Mouse (Mus musculus): Measurements from ENCODE around the gene Sema3c.

The Sema3c gene

DNA sequence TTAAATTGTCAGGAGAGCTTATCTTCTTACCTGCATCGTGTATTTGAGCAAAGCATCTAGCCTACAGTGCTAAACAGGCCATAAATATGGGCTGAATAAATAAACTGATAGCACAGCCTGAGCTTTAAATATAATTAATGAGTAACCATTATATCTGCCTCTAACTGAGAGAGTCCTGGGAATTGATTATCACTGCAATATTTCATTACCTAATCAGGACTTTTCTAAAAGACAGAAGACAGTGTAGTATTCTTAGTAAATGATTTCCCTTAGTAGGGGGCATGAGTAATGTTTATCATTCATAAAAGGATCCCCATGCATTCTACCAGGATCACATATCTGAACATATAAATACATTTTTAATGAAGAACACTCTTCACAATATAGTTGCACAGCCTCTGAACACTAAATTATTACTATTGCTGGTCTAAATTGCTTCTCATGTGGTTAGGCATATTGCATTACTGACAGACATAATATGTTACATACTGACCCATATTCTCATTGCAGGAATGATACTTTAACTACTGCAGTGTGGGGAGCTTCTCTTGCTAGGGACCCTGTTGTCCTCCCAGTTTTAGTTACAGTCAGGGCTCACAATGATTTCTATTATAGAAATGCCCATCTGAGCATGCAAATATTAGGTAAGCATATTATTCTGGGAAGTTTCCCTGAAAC lies 74.9 kb downstream of the Sema3c start:
- no peak for DNase-seq

DNA sequence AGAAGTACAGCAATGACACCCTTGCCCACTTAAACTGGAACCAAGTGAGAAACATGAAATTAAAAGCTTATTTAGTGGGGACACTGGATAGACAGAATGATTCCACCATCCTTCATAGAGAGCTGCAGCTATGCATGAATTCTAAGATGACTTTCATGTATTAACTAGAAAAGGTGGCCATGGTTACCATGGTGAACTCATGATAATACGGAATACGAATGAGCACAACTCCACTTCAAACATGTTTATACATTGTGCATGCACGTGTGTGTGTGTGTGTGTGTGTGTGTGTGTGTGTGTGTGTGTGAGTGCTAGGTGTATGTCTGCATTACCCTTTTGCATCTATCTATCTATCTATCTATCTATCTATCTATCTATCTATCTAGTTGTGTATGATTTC lies 87.1 kb downstream of the Sema3c start:
- no peak for DNase-seq

DNA sequence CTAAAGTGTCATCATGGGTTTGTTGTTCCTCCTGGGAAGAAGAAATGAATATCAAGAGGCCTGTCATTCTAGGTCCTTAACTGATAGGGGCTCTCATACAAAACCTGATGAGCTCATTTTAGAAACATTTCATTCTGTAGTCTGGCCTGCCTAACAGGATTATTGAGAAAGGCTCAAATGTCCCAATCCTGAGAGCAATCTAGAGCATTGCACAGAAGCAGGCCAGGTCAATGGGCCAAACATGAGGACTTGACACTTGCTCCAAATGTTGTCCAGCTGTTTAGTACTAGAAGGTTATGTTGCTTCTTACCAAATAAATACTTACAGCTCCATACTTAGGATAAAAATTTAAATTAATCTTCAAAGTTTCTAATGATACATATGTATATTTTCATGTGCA lies 97.3 kb downstream of the Sema3c start:
- DNase-seq: no peak

DNA sequence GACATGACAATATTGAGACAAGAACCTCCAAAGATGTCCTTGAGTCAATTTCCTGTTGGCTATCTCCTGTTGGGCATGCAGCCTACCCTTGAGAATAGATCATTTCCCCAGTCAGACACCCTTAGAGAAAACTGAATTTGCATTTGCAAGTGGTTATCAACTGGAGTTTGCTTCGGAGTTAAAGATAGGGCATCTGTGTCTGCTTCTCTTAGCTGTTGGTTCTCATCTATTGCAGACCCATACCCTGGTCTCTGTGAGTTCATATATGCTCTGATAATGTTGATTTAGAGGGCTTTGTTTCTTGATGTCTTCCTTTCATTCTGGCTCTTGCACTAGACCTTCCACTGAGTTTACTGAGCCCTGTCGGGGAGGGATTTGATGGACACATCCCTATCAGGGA lies 106.8 kb downstream of the Sema3c start:
- DNase-seq: no peak

DNA sequence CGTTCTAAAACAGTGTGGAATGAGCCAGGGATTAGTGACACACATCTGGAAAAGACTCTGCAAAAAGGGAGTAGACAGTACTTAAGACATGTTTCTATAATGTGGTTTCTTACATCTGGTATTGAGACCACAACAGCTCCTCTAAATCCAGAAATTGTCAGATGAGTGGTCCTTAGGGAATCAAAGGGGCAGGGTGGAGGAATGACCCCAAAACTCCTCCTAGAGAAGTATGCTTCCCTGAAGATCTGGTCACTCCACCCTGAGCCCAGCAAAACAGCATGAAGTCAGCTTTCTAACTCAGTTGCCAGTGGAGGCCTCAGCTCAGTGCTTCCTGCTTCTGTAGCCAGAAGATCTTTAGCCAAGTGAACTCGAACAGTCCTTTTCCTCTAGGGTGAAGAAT lies 115.0 kb downstream of the Sema3c start:
- DNase-seq: peak; percentile 11

DNA sequence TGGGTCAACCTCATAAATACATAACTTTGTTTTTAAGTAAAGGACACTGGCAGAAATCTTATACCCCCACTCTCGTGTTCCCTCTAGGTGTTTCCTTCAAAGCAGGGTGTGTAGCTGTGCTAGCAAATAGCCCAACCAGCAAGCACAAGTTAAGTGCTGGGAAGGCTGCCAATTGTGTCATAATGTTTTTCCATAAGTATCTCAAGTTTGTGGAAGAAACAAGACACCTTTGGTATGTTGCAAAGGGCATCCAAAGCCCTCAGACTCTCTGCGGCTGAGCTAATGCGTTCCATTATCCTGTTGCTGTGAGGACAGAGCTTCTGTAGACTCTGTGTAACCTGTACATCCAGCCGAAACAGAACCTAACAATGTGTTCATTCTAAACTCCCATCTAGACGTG lies 115.5 kb downstream of the Sema3c start:
- DNase-seq: peak; percentile 33

DNA sequence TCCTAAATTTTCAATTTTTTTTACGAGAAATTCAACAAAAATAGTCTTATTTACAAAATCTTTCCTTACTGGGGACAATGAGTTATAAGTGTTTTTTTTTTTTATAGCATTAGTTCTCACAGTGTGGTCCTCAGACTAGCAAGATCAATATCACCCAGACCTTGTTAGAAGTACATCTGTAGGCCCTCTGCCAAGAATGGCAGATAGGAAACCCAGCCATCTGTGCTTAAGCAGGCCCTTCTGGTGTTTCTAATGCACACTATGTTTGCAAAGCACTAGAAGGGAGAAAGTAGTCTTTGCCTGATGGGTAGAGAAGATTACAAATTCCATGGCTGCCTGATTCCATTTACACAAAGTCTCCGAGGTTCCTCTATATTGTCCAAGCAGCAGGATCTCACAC lies 121.3 kb downstream of the Sema3c start:
- no peak for DNase-seq

DNA sequence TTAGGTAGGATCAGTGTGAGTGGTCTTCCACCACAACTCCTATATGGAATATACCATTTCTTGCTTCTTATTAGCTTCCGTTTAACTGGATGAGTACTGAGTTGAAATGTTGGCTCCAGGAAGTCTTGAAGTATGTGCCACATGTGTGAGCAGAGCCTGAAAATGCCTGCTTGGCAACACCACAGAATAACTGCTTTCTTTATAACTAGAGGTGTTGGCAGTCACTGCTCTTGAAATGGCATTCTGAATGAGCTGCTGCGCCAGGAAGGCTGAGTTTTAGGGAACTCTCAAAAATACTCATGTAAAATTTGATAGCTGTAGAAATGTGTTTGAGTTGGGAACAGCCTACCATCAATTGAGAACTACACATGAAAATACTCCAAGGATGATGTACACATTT lies 124.8 kb downstream of the Sema3c start:
- no peak for DNase-seq

DNA sequence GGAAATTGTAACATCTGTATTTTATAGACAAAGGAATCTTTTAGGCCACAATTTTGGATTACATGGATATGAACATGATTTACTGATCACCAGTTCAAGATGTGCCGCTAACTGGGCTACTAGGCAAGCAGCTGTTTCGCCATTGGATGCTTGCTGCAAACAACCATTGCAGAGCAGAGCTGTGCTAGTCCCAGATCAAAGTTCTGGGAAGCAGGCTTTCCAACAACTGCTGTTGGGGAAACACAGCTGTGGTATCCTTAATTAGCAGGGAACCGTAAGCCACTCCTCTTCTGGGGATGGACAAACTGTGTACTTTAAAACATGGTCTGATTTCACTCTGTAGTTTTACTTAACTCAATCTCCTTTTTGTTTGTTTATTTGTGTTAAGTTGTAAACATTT lies 130.1 kb downstream of the Sema3c start:
- no peak for DNase-seq

DNA sequence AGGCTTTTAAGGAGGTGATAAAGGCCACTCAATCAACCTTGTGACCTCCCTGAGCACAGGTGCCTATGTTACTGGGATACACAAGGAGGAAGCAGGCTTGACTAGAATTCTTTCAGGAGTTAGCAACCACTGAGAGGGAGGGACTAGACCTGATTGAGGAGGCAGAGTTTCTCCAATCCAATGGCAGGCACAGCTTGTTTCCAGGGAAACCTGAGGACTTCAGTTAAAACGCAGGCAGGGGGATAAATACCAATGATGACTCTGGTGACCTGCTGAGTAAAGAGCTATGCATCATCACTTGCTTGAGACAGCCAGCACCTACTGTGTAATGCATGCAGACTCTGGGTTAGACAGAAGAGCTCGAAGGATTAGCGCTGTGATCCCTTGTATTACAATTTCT lies 133.0 kb downstream of the Sema3c start:
- DNase-seq: no peak

DNA sequence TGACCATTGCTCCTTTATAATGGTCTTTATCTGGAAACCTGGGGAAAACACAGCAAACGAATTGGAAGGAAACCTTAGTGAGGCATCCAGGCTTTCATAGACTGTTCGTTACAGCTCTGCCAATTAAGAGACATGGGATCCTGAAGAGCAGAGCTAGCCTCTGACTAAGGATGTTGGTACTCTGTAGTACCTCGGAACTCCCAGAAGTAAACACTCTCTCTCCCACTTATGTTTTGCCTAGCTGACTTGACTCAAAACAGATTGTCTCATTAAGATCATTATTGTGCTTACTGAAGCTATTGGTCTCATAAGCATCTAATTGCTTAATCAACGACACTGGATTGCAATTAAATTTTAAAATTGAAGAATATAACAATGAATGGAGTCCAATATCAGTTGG lies 138.3 kb downstream of the Sema3c start:
- no peak for DNase-seq

DNA sequence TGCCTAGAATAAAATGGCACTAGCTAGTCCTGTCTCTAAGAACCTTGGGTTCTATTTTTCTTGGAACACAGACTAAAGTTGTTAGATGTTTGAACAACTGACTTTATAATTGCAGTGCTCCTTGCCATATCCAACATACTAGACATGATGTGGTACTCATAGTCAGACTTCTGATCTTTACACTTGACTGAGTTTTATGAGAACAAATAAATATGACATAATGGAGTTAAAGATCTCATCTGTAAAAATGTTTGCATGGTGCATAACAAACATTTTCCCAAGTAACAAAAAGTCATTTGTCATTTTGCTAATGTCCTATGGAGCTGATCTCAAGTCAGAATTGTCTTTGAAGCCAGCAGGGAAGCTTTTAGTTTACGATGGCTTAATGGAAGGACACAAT lies 141.1 kb downstream of the Sema3c start:
- no peak for DNase-seq

DNA sequence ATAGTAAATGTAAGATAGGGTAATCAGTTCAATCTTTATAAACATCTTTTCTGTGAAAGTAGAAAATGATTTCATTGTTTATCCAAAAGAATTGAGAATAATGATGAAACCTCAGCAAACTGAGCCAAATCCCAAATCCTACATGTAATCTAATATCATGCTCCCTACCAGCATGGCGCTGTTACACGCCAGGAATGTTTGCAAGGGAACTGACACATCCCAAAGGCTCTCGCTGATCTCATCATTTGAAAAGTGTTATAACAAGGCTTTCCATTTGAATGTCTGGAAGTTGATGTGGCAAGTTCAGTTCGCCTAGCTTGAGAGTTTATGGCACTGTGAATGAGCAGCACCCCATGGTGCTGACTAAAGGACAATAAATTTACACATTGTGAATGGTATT lies 145.9 kb downstream of the Sema3c start:
- no peak for DNase-seq

DNA sequence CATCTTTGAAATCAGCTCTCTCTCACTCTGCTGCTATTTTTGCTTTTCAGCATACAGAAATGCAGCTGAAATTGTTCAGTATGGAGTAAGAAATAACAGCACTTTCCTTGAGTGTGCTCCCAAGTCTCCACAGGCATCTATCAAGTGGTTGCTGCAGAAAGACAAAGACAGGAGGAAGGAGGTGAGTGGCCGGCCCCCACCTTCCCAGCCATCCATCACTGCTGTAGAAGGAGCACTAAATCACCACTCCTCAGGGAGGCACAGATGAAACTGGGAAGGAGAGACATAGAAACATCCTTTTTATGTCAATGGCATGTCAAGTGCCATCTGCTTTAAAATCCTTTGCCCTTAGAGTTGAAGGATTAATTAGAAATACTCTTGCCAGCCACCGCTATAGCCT lies 149.9 kb downstream of the Sema3c start:
- no peak for DNase-seq

DNA sequence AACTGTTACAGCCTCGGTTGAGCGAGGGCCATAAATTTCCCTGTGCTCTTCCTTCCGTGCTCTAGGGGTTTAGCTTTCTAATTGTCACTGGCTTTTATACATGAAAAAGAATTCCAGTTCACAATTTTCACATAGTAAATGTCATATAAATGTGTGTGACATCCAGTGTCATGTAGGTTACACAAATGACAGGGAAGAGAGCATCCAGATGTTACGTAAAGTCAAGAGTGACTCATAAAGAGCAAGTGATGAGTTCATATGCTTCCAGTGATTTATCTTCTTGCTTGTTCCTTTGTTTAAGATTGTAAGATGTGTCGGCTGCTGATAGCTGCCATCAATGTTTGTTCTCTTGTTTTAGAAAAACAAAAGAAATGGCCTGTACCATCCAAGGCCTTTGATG lies 154.0 kb downstream of the Sema3c start:
- DNase-seq: no peak

DNA sequence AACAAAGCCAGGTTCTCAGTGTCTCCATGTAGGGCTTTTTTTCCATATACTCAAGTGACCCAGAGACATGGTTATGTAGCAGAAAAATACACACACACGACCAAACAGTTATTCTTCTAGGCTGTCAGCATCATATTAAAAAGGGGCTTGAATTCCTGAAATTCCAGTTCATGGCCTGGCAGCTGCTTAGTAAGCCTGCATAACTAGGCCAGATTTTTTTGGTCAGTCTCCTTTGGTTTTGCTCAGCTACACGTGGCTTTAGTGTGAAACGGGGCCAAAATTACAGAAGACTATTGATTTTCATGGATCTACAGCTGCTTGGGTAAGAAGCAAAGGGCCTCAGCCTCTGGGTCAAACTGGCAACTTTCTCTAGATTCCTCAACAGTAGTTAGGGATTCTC lies 165.7 kb downstream of the Sema3c start:
- no peak for DNase-seq

DNA sequence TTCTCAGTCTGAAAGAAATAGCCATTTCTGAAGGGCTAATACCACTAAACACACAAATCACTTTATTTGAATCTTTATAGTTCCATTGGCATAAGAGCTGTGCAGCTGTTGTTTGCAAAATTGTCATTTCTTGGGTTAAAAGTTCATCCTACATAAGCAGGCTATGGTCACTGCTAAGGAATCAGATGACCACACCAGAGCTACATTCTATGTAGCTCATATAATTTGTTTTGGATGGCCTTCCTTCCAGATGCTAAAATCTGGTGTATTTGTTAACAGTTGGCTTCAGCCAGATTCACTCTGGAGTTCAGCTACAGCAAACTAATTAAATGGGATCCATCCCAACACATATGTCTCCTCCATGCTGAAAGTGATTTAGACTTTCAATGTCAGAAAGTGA lies 172.4 kb downstream of the Sema3c start:
- DNase-seq: no peak

DNA sequence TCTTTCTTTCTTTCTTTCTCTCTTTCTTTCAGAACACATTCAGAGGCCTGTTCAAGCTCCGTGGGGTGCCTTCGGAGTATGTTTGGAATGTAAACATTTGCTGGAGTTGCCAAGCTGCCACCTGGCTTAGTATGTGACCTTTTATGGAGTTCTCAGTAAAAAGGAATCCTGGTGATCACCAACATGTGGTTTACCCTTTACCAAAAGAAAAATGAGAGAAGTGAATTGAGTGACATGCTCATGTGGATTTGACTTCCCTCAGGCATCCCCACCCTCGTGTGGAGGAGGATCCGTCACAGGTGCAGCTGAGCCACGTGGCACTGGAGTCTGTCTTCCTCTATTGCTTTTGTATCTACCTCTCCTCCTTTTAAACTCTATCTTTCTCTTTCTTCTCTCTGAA lies 173.1 kb downstream of the Sema3c start:
- no peak for DNase-seq

DNA sequence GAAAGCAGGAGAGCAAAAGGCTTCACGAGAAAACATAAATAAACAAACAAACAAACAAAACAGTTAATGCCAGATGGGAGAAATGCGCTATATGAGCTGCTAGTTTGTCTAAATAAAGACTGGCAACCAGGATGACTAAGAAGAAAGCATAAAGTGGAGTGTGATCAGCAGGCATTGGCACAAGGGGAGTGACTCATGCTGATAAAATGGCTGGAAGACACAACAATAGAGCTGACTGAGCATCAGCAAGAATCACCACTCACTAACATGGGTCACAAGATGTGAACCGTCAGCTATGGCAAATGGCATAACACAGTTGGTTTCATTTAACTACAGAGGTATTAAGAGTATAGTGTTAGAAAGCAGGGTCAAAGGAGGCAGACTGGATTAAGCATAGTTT lies 174.2 kb downstream of the Sema3c start:
- DNase-seq: no peak

DNA sequence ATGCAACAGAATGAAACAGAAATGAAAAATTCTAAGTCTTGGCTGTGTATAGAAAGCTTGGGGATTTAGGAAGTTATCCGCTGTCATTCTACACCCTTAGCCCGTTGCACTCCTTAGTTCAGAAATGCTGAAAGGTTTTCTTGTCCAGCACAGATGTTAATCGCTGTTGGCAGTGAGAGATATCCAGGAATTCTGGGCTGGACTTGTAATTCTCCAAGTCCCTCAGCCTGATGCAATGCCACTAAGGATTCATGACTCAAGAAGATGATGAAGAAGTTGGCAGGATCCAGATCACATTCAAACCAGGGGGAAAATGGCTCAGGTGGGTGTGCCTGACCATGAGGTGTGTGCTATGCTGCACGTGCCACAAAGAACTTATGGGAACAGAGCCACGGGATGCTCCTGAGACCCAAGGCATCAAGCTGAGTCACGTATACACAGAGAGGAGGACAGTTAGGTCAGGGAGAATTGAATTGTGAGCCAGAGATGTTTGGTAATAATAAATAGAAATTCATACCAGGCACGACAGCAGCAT lies 179.5 kb downstream of the Sema3c start:
- DNase-seq: no peak

DNA sequence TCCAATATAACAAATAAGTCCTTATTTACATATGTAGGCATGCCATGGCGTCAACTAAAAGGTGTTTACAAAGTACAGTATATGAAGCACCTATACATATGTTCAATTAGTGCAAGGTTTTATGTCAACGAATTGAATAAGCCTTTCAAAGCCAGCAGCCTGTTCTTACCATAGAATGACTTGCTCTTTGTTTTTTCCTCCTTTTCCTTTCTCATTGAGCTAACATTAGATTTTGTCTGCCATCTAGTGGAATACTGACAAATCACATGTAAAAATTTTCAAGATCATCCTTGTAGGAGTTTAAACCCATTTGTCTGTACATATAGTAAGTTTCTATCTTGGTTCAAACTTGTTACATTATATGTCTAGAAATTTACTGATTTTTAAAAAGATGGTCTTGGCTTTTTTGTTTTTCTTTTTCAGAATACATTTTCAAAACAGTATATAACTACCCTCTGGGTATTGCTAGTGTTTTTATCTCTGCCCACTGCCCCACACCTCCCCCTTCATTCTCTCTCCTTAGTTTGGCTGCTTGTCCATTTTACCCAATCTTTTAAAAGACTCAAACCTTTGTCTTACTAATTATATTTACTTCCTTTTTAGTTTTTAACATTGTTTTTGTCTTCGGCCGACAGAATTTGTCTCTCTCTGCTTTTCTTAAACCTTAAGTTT lies 192.1 kb downstream of the Sema3c start:
- peak; percentile 54 for DNase-seq

DNA sequence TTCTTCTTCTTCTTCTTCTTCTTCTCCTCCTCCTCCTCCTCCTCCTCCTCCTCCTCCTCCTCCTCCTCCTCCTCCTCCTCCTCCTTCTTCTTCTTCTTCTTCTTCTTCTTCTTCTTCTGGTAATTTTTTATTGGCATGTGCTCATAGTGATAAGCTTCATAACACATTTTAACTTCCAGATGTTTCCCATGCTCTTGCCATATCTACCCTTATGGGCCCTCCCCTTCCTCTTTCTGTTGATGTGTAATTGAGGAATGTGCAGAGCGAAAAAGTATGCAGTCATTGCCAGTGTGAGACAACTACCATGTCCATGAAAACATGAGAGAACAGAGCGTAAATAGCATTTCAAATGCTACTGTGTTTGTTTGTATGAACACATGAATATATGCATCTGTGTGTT lies 196.2 kb downstream of the Sema3c start:
- no peak for DNase-seq

DNA sequence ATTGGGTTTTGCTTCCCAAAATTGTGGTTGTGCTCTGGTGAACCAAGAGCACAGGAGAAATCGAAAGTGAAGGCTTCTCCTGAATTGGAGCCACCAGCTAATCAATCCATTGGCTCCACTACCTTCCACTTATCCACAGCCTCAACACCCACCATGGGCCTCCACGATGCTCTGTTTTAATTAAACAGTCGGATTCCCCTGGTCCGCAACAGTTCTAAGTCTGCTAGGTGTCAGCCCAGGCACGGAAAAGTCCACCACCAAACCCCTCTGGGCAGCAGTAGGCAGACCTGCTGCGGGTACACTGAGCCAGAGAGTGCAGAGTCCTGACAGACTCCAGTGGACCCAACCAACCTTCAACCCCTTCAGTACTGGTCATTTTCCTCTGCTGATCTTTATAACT lies 202.5 kb downstream of the Sema3c start:
- DNase-seq: peak; percentile 15
